Mouse (Mus musculus) CD4-positive, CD25-positive, alpha-beta regulatory T cell, adult 2 months (primary cell): ENCODE data around the gene Hcn3.

ENCODE experiments used
- DNase-seq: peaks from one replicate; pipeline ENCODE4 v3.0.0-alpha.2; 2012; ENCODE audit warnings: low read depth, low spot score

The Hcn3 gene

DNA sequence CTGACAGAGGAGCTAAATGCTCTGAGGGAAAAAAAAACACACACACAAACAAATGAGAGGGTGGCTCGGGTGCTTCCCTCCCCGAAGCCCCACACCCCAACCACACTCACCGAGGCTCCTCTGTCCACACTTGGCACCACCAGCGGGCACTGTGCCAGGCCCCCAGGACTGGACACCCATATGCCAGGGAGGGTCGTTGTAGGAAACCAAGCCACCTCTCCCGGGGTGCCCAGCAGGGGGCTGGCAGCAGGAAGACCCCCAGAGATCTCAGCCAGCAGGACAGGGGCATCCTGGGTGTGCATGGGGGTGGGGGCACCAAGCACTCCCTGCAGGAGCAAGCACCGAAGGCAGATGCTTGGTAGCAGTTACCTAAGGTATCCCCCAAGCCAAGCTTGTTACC lies 59.2 kb downstream of the Hcn3 start, which contains the start of gene Gm43738:
TSS of gene Gm43738 (minus strand) at position 289 of the 400 bp plus-strand sequence.
- no peak for DNase-seq
